Mouse (Mus musculus) spleen, postnatal 0 days (tissue): ENCODE results near the gene Olfr583. TPM values are rescaled to one million over a fixed set of nuclear protein-coding genes. Genes with fewer than 3 reads are reported as not detected.

ENCODE experiments used
- polyA plus RNA-seq: library from polyadenylated mRNA; unstranded; fragments of >200 nt; fragmentation: Nextera tagmentation; extraction: Ambion mirVana; gene quantifications from 2 replicates; pipeline ENCODE4 v1.2.1, GENCODE M21; 2015

Olfr583 gene
- not detected in 2 replicates for polyA plus RNA-seq

GRCm38 (mm10) chr7:103051000-103051399 lies at the start of gene Olfr583:
Gene Olfr583 (plus strand): TSS chr7:103051300.

GRCm38 (mm10) chr7:103037724-103038123 lies 13.4 kb upstream of the Olfr583 start, which contains the start of gene Olfr582:
Gene Olfr582 (plus strand): TSS chr7:103038024.

GRCm38 (mm10) chr7:103081585-103081984 lies 30.5 kb downstream of the Olfr583 start, which contains the start of gene Olfr584:
Gene Olfr584 (plus strand): TSS chr7:103081885.

GRCm38 (mm10) chr7:103097420-103097819 lies 46.3 kb downstream of the Olfr583 start, which contains the start of gene Olfr585:
Gene Olfr585 (plus strand): TSS chr7:103097720.

Other genes starting within 250 kb of the Olfr583 start
- gene Olfr564, start 247.8 kb upstream of the Olfr583 start, polyA plus RNA-seq = not detected in 2 replicates
- gene Olfr566, start 192.5 kb upstream of the Olfr583 start, polyA plus RNA-seq = not detected in 2 replicates
- not detected in 2 replicates for gene Olfr568, start 174.2 kb upstream of the Olfr583 start, polyA plus RNA-seq
- gene Olfr569, start 160.4 kb upstream of the Olfr583 start, polyA plus RNA-seq = not detected in 2 replicates
- gene Olfr570, start 156.7 kb upstream of the Olfr583 start, polyA plus RNA-seq = not detected in 2 replicates
- not detected in 2 replicates for gene Olfr571, start 133.8 kb upstream of the Olfr583 start, polyA plus RNA-seq
- not detected in 2 replicates for gene Olfr572, start 126.9 kb upstream of the Olfr583 start, polyA plus RNA-seq
- not detected in 2 replicates for gene Olfr573-ps1, start 108.7 kb upstream of the Olfr583 start, polyA plus RNA-seq
- gene Olfr574, start 102.8 kb upstream of the Olfr583 start, polyA plus RNA-seq = not detected in 2 replicates
- not detected in 2 replicates for gene Olfr575, start 92.5 kb upstream of the Olfr583 start, polyA plus RNA-seq
- gene Olfr576, start 88.6 kb upstream of the Olfr583 start, polyA plus RNA-seq = not detected in 2 replicates
- gene Olfr577, start 75.4 kb upstream of the Olfr583 start, polyA plus RNA-seq = not detected in 2 replicates
- gene Olfr578, start 62.0 kb upstream of the Olfr583 start, polyA plus RNA-seq = not detected in 2 replicates
- not detected in 2 replicates for gene Olfr582, start 13.3 kb upstream of the Olfr583 start, polyA plus RNA-seq
- gene Olfr584, start 30.6 kb downstream of the Olfr583 start, polyA plus RNA-seq = not detected in 2 replicates
- not detected in 2 replicates for gene Olfr585, start 46.4 kb downstream of the Olfr583 start, polyA plus RNA-seq
- not detected in 2 replicates for gene Olfr586, start 74.3 kb downstream of the Olfr583 start, polyA plus RNA-seq
- not detected in 2 replicates for gene Olfr588-ps1, start 89.6 kb downstream of the Olfr583 start, polyA plus RNA-seq
- gene Olfr589, start 105.1 kb downstream of the Olfr583 start, polyA plus RNA-seq = not detected in 2 replicates
- not detected in 2 replicates for gene Olfr591, start 127.0 kb downstream of the Olfr583 start, polyA plus RNA-seq
- not detected in 2 replicates for gene Olfr592, start 133.5 kb downstream of the Olfr583 start, polyA plus RNA-seq
- not detected in 2 replicates for gene Olfr593, start 160.6 kb downstream of the Olfr583 start, polyA plus RNA-seq
- not detected in 2 replicates for gene Olfr594, start 165.7 kb downstream of the Olfr583 start, polyA plus RNA-seq
- gene Usp17ld, start 201.2 kb downstream of the Olfr583 start, polyA plus RNA-seq = not detected in 2 replicates